Mouse (Mus musculus) heart, embryonic 16.5 days (tissue): ENCODE data around the gene Cadm1. TPM values are rescaled to one million over a fixed set of nuclear protein-coding genes. Genes with fewer than 3 reads are reported as not detected.

Experiments used
- ATAC-seq: fragments of 200-750 bp; cut with Nextera tagmentation; replicated peaks from 2 replicates; pipeline ENCODE4 v1.8.0; 2017; ENCODE audit warnings: moderate number of reproducible peaks; ENCODE audit not compliant: insufficient read depth, low FRiP score; ENCODE audit errors: extremely low read depth
- H3K27ac ChIP-seq: fragments of 300-500 bp; sonication (generic); 2 replicates; pipeline ENCODE4 v1.5.1; 2014; ENCODE audit warnings: mild to moderate bottlenecking, low read length, control low read depth, moderate library complexity
- H3K27me3 ChIP-seq: fragments of 300-500 bp; sonication (generic); 2 replicates; pipeline ENCODE4 v1.6.1; 2014; ENCODE audit warnings: low read length, mixed read lengths; ENCODE audit not compliant: control insufficient read depth, insufficient read depth
- H3K36me3 ChIP-seq: fragments of 300-500 bp; sonication (generic); 2 replicates; pipeline ENCODE4 v1.6.1; 2014; ENCODE audit not compliant: control insufficient read depth, insufficient read depth
- H3K4me1 ChIP-seq: fragments of 300-500 bp; sonication (generic); 2 replicates; pipeline ENCODE4 v1.6.1; 2014; ENCODE audit warnings: low read length, mixed read lengths; ENCODE audit not compliant: control insufficient read depth, insufficient read depth
- H3K4me2 ChIP-seq: fragments of 300-500 bp; sonication (generic); 2 replicates; pipeline ENCODE4 v1.6.1; 2014; ENCODE audit warnings: low read depth, mild to moderate bottlenecking, control low read depth, low read length
- H3K4me3 ChIP-seq: fragments of 300-500 bp; sonication (generic); 2 replicates; pipeline ENCODE4 v1.5.1; 2014; ENCODE audit warnings: mild to moderate bottlenecking, control low read depth, low read length
- H3K9ac ChIP-seq: fragments of 300-500 bp; sonication (generic); 2 replicates; pipeline ENCODE4 v1.6.1; 2014; ENCODE audit warnings: low read length, control low read depth
- H3K9me3 ChIP-seq: fragments of 300-500 bp; sonication (generic); replicated peaks from 2 replicates; pipeline ENCODE4 v1.6.1; 2016; ENCODE audit warnings: low read length; ENCODE audit not compliant: control insufficient read depth
- WGBS: fragments of 180-500 bp; shearing (Covaris S2); extraction: QIAGEN DNeasy Blood & Tissue Kit; methylation state at CpG from one replicate; pipeline ENCODE4 v1.1.7; 2014; 5-methylcytosine and 5-hydroxymethylcytosine counted together
- polyA plus RNA-seq: library from polyadenylated mRNA; unstranded; fragments of >200 nt; fragmentation: Nextera tagmentation; extraction: Ambion mirVana; gene quantifications from 2 replicates; pipeline ENCODE4 v1.2.1, GENCODE M21; 2015

Gene Cadm1
- polyA plus RNA-seq, 1 experiment from 2014 or later = 12.7 TPM

GRCm38 (mm10) chr9:47778438-47778837 is 248.5 kb downstream of the Cadm1 start:
- no peak for ATAC-seq

GRCm38 (mm10) chr9:47779291-47779690 is 249.3 kb downstream of the Cadm1 start:
- Histone ChIP-seq H3K4me2 (no peak overlapping the region), H3K27me3 (no peaks in the 10 kb centered on the region), H3K9me3 (no peaks in the 10 kb centered on the region), H3K4me1 (peaks cover 3% of the 10 kb centered on the region; the same call in 1 of the 2 replicates), H3K36me3 (no peaks in the 10 kb centered on the region), H3K27ac (no peak overlapping the region), H3K4me3 (no peak overlapping the region), H3K9ac (no peak overlapping the region)
- 71% methylated on average over 6 of the region's 6 CpGs for WGBS
- no peak for ATAC-seq

More at GRCm38 (mm10) chr9:47778438-47778837, 248.5 kb downstream of the Cadm1 start:
- WGBS = 38% methylated on average over 11 of the region's 11 CpGs
- no peaks in the 10 kb centered on the region for H3K27me3 ChIP-seq
- no peak overlapping the region for H3K4me3 ChIP-seq
- H3K36me3 ChIP-seq = no peaks in the 10 kb centered on the region
- H3K4me1 ChIP-seq = peaks cover 3% of the 10 kb centered on the region; the same call in 1 of the 2 replicates
- H3K9ac ChIP-seq = no peak overlapping the region
- no peak overlapping the region for H3K4me2 ChIP-seq
- H3K27ac ChIP-seq = no peak overlapping the region
- H3K9me3 ChIP-seq = no peaks in the 10 kb centered on the region

DNA sequence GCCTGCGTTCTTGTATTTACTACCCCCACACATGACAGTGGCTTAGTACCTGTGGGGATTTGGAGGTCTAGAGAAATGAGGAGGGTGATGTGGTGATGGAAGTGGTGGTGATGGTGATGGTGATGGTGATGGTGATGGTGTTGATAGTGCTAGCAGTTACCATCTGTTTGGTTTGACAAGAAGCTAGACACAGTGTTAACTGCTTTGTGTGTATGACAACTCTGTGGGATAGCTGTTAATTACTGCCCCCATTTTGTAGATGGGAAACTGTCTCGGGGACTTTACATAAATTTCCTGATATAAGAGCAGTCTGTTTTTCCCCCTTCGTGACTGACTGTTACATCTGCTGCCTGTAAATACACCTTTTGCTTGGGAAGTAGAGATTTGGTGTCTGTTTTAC is 256.7 kb downstream of the Cadm1 start:
- Histone ChIP-seq H3K9ac (no peak overlapping the region), H3K9me3 (no peaks in the 10 kb centered on the region), H3K27me3 (no peaks in the 10 kb centered on the region), H3K4me3 (no peak overlapping the region), H3K4me2 (no peak overlapping the region), H3K36me3 (no peaks in the 10 kb centered on the region), H3K27ac (no peak overlapping the region), H3K4me1 (peaks cover 2% of the 10 kb centered on the region; the same call in 1 of the 2 replicates)
- ATAC-seq = no peak
- WGBS = 68% methylated on average over 3 of the region's 3 CpGs

GRCm38 (mm10) chr9:47798478-47798877 is 268.5 kb downstream of the Cadm1 start:
- Histone ChIP-seq H3K9ac (no peak overlapping the region), H3K9me3 (no peaks in the 10 kb centered on the region), H3K4me1 (peaks cover 4% of the 10 kb centered on the region; the same call in 1 of the 2 replicates), H3K4me2 (no peak overlapping the region), H3K36me3 (no peaks in the 10 kb centered on the region), H3K4me3 (no peak overlapping the region), H3K27me3 (no peaks in the 10 kb centered on the region), H3K27ac (no peak overlapping the region)
- WGBS = 80% methylated on average over 5 of the region's 5 CpGs
- ATAC-seq = no peak

DNA sequence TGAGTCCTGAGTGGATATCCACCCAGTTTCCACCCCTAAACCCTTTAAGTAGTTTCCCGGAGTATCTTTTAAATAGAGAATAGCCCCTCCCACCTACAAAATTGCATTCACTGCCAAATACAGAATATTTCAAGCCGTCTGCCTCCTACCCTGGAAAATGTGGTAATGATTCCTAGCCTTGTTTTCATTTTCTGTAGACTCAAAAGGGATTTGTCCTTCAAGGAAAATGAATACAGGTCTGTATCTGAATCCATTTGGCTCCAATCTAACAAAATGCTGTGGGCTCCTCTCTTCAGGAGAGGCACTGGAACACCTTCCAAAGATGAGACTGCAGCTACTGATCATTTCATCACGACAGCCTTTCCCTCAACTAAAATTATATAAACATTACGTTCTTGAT is 271.3 kb downstream of the Cadm1 start:
- no peaks in the 10 kb centered on the region for H3K36me3 ChIP-seq
- H3K4me1 ChIP-seq = peaks cover 4% of the 10 kb centered on the region; the same call in 1 of the 2 replicates
- WGBS = 80% methylated on average over 4 of the region's 4 CpGs
- no peak overlapping the region for H3K4me2 ChIP-seq
- H3K9ac ChIP-seq = no peak overlapping the region
- ATAC-seq = no peak
- no peak overlapping the region for H3K4me3 ChIP-seq
- H3K27me3 ChIP-seq = no peaks in the 10 kb centered on the region
- no peak overlapping the region for H3K27ac ChIP-seq
- no peaks in the 10 kb centered on the region for H3K9me3 ChIP-seq

DNA sequence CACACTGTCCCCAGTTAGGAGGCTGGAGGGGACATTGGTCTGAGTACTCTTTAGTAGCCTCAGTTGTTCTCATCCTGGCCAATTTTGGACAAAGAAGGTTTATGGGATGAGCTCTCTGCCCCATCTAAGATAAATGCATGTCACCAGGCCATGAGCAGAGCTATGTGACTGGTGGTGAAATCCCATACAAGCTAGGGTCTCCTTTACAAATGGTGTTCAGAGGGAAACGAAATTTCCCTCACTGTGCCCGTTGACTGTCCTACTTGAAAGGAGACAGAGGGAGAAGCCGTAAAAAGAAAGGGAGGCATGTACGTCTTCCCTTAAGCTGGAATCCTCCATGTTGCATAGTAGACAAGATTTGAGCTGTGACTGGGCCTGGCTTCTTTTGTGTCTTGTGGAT is 272.6 kb downstream of the Cadm1 start:
- WGBS = 90% methylated on average over 4 of the region's 4 CpGs
- no peak overlapping the region for H3K27ac ChIP-seq
- H3K9me3 ChIP-seq = no peaks in the 10 kb centered on the region
- H3K27me3 ChIP-seq = no peaks in the 10 kb centered on the region
- no peak overlapping the region for H3K9ac ChIP-seq
- ATAC-seq = no peak
- no peaks in the 10 kb centered on the region for H3K36me3 ChIP-seq
- peaks cover 4% of the 10 kb centered on the region; the same call in 1 of the 2 replicates for H3K4me1 ChIP-seq
- H3K4me3 ChIP-seq = no peak overlapping the region
- no peak overlapping the region for H3K4me2 ChIP-seq

DNA sequence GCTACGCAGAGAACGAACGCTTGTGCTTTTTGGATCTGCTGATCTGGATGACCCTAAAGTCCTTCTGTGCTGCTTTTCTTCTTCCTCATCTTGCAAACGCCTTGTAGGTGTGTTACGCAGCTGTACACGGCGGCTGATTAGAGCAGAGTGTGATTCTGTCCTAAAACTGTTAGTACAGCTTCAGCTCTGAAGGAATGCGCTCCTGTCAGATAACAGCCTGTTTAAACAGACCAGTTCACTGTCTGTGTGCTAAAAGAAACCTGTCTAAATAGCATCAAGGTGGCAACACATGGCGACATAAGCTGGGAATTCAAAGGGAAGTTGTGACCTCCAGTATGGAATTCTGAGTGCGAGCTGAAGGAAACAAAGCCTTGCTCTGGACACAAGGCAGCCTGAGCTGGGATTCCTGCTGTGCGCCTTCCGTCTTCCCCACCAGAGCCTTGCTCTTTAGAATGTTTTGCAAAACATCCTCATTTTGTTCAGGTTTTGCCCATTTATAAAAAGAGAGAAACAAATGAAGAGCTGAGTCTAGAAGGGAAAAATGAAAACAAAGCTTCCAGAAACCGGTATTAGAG is 273.6 kb downstream of the Cadm1 start:
- H3K4me1 ChIP-seq = peaks cover 4% of the 10 kb centered on the region; the same call in 1 of the 2 replicates
- WGBS = 38% methylated on average over 13 of the region's 13 CpGs
- H3K9ac ChIP-seq = no peak overlapping the region
- H3K9me3 ChIP-seq = no peaks in the 10 kb centered on the region
- no peak for ATAC-seq
- H3K36me3 ChIP-seq = no peaks in the 10 kb centered on the region
- H3K27ac ChIP-seq = no peak overlapping the region
- H3K27me3 ChIP-seq = no peaks in the 10 kb centered on the region
- peak overlapping the region; percentile 36; the same call in 1 of the 2 replicates for H3K4me2 ChIP-seq
- H3K4me3 ChIP-seq = no peak overlapping the region

- WGBS = 78% methylated on average over 7 of the region's 7 CpGs
- no peak overlapping the region for H3K4me2 ChIP-seq
- H3K4me3 ChIP-seq = no peak overlapping the region
- H3K9ac ChIP-seq = no peak overlapping the region
- H3K27ac ChIP-seq = no peak overlapping the region
- ATAC-seq = no peak
- H3K27me3 ChIP-seq = no peaks in the 10 kb centered on the region
- peaks cover 4% of the 10 kb centered on the region; the same call in 1 of the 2 replicates for H3K4me1 ChIP-seq
- no peaks in the 10 kb centered on the region for H3K9me3 ChIP-seq
- no peaks in the 10 kb centered on the region for H3K36me3 ChIP-seq
These were observed 275.7 kb downstream of the Cadm1 start for GRCm38 (mm10) chr9:47805658-47806057.

DNA sequence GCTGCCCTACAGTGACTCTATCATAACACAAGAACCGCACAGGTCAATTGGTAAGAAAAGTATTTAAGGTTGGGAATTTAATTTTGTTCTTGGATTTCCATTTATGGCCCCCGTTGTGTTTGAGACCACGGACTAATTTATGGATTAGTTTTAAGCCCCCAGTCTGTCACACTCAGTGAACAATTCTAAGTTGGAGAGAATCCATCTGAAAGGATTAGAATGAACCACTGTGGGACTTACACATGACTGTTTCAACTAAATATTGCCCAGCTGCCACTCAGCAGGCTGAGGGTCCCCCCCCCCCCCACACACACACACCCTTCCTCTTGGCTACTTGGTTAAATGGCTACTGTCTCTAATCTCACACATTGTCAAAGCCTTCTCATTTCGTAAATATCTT is 295.7 kb downstream of the Cadm1 start:
- Histone ChIP-seq H3K27ac (no peak overlapping the region), H3K9me3 (no peaks in the 10 kb centered on the region), H3K9ac (no peak overlapping the region), H3K4me2 (no peak overlapping the region), H3K4me3 (no peak overlapping the region), H3K4me1 (0 out of 2 replicates have a peak, but pooled peaks cover 6% of the 10 kb centered on the region), H3K36me3 (no peaks in the 10 kb centered on the region), H3K27me3 (no peaks in the 10 kb centered on the region; the same call in 1 of the 2 replicates)
- ATAC-seq = no peak
- 84% methylated on average over 4 of the region's 4 CpGs for WGBS
